Mouse (Mus musculus): Measurements from ENCODE around the gene Dll1. TPM values are rescaled to one million over a fixed set of nuclear protein-coding genes. Genes with fewer than 3 reads are reported as not detected.

The Dll1 gene
- 53.3 and 56.3 TPM in 2 replicates for polyA plus RNA-seq (2016; fragmentation: Nextera tagmentation; extraction: Ambion mirVana)

DNA sequence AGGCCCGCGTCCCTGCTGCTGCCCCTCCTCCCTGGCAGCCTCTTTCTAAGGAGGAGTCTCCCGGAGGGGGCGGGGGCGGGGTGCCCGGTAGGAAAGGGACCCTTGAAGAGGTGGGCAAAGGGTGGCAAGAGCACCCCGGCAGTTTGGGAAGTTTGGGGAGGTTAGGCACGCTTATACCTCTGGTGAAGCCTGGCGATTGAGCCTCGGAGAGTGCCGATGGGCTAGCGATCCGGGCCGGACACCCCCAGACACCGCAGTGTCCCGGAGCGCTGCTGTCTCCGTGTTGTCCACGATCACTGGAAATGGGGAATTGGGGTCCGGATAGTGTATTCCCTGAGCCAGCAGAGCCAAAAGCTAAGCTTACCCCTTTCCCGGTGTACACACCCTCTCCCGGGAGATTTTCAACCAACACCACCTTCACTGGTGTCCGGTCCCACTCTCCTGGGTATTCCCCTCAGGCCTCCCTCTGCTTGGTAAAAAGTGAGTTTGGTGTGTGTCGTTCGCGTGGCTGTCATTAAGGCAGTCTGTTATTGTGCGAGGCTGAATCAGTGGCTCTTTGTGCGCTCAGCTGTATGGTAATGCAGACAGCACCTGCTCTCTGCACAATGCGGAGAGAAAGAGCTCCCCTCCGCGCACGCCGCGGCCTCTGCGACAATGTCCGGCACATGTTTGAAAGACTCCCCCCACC, at the start of gene Dll1:
TSS of gene Dll1 (minus strand) at position 379 of the 688 bp plus-strand sequence.
- H3K4me1 ChIP-seq, result peaks cover 100% of the 10 kb centered on the region
- no peaks in the 10 kb centered on the region for H3K9me3 ChIP-seq
- H3K36me3 ChIP-seq (replicated peaks), result peaks cover 22% of the 10 kb centered on the region
- peak within 1 kb of the TSS; percentile 88 for H3K4me3 ChIP-seq
- under 1% methylated on average over 36 of the region's 36 CpGs for WGBS
- DNase-seq (ENCODE audit: extremely low spot score, low spot score), result peak; percentile 74
- peak within 1 kb of the TSS; percentile 95 for H3K27ac ChIP-seq
- H3K27me3 ChIP-seq (ENCODE audit: poor library complexity, severe bottlenecking), result peaks cover 90% of the 10 kb centered on the region

DNA sequence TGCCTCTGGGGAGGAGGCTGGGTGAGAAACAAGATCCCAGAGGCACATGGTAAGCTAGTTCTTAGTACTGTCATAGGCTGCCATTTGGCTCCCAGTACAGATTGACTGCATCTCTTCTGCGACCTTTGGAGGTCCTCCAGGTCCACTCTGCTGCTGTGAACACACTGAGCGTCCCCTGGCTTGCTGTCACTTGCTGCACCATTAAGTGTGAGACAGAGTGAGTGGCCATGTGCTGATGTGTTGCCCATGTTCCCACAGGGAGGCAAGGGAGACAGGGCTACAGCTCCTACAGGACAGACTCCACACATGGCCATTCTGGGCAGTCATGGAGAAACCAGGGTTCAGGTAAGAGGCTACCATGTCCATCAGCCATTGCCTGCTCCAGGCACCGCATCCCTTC, 49.3 kb upstream of the Dll1 start:
- DNase-seq (ENCODE audit: extremely low spot score, low spot score), result no peak
- H3K4me1 ChIP-seq, result no peaks in the 10 kb centered on the region
- peaks cover 90% of the 10 kb centered on the region for H3K36me3 ChIP-seq (replicated peaks)
- H3K9me3 ChIP-seq, result peaks cover 5% of the 10 kb centered on the region; the same call in 1 of the 2 replicates
- no peak overlapping the region for H3K27ac ChIP-seq
- H3K4me3 ChIP-seq, result no peak overlapping the region
- WGBS, result 93% methylated on average over 3 of the region's 3 CpGs
- no peaks in the 10 kb centered on the region for H3K27me3 ChIP-seq (ENCODE audit: poor library complexity, severe bottlenecking)

DNA sequence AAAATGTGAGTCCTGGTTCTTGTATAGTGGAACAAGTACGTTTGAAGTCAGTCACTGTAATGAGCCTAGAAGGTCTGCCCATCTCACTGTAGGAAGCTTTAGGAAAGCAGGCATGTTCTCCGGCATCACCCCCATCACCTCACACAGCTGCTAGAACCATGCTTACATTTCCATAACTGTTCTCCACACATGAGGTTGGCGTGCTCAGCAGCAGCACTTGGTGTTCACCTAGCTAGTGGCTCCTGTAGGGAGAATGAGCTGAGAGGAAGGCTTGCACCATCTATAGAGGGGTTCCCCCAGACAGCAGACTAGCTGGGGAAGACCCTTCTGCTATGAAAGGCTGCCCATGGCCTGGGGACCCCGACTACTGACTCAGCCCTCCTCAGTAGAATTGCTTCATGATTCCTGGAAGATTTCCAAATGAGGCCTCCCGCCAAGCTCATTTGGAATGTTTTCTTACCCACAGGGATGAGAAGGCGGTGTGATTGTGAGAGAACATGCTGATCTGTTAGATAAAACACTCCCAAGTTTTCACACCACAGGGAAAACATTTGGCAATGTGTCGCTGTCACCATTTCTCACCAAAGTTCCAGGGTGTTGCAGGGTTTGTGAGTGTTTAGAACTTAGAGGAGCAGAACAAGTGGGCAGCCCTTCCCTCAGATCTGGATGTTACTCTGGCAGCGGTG, 46.6 kb upstream of the Dll1 start:
- Histone ChIP-seq H3K4me1 (no peaks in the 10 kb centered on the region), H3K9me3 (peaks cover 5% of the 10 kb centered on the region; the same call in 1 of the 2 replicates), H3K36me3 (replicated peaks) (peaks cover 97% of the 10 kb centered on the region), H3K27me3 (ENCODE audit: poor library complexity, severe bottlenecking) (no peaks in the 10 kb centered on the region), H3K4me3 (no peak overlapping the region), H3K27ac (no peak overlapping the region)
- 94% methylated on average over 8 of the region's 8 CpGs for WGBS
- DNase-seq (ENCODE audit: extremely low spot score, low spot score), result no peak

DNA sequence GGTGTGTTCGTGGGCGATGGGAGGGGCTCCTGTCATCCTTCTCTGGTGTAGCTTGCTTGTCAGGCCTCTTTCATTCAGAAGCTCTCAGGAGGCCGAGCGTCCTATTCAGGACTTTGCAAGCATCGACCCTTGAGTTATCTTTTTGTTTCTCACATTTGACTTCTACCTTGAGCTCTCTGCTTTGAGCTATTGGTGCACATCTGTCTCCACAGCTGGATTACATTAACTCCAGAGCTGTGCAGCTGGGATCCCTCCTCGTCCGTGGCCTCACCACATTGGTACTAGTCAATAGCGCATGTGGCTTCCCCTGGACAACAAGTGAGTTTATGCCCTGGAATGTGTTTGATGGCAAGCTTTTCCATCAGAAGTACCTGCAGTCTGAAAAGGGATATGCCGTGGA, 46.0 kb upstream of the Dll1 start:
- Histone ChIP-seq H3K4me1 (no peaks in the 10 kb centered on the region), H3K9me3 (peaks cover 5% of the 10 kb centered on the region; the same call in 1 of the 2 replicates), H3K27me3 (ENCODE audit: poor library complexity, severe bottlenecking) (no peaks in the 10 kb centered on the region), H3K27ac (no peak overlapping the region), H3K36me3 (replicated peaks) (peaks cover 97% of the 10 kb centered on the region), H3K4me3 (no peak overlapping the region)
- DNase-seq (ENCODE audit: extremely low spot score, low spot score), result no peak
- WGBS, result 90% methylated on average over 9 of the region's 9 CpGs

DNA sequence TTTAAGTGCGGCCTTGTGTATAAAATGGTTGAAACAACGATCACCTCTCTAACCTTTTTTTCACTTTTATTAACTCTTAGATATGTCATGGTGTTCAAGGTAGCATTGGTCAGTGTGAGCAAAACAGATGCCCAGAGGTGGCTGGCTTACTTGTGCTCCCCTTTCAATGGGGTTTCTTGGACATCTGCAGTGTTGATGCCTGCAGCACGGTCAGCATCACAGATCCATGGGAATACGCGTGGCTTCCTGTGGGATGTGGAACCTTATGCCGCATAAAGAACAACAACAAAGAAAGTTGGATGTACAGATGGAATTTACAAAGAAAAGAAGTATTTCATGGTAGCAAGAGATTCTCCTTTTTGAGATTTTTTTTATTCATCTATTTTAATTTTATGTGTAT, 44.8 kb upstream of the Dll1 start:
- no peaks in the 10 kb centered on the region for H3K27me3 ChIP-seq (ENCODE audit: poor library complexity, severe bottlenecking)
- H3K36me3 ChIP-seq (replicated peaks), result peaks cover 99% of the 10 kb centered on the region
- no peak for DNase-seq (ENCODE audit: extremely low spot score, low spot score)
- 97% methylated on average over 6 of the region's 6 CpGs for WGBS
- peaks cover 5% of the 10 kb centered on the region; the same call in 1 of the 2 replicates for H3K9me3 ChIP-seq
- no peak overlapping the region for H3K27ac ChIP-seq
- no peak overlapping the region for H3K4me3 ChIP-seq
- no peaks in the 10 kb centered on the region for H3K4me1 ChIP-seq

DNA sequence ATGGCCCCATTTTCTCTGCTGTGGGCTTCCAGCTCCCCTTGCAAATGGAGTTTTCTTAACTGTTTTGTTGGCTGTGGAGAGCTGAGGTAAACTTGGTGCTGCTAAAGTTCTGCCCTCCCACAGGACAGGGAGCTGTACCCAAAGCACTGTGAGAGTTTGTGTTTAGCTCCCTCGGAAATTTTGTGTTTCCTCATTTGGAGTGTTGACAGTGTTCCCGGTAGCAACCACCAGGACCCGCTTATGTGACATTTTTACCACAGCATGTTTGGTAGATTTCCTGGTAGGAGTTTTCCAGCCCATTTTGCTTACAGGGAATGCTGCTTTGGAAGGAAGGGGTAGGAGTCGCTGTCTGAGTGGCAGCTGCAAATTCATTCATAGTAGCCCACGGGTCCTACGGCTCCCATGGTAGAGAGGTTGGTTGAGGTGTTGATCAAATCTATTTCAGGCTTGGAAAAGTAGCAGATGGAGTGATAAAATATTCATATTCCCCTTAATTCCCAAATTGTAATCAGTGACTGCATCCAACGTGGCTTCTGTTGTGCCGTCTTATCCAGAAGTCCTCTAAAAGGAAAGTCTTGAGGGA, 43.4 kb upstream of the Dll1 start:
- peaks cover 99% of the 10 kb centered on the region for H3K36me3 ChIP-seq (replicated peaks)
- H3K27me3 ChIP-seq (ENCODE audit: poor library complexity, severe bottlenecking), result no peaks in the 10 kb centered on the region
- H3K4me1 ChIP-seq, result no peaks in the 10 kb centered on the region
- no peak for DNase-seq (ENCODE audit: extremely low spot score, low spot score)
- no peak overlapping the region for H3K27ac ChIP-seq
- 96% methylated on average over 8 of the region's 8 CpGs for WGBS
- H3K4me3 ChIP-seq, result no peak overlapping the region
- peaks cover 5% of the 10 kb centered on the region; the same call in 1 of the 2 replicates for H3K9me3 ChIP-seq

DNA sequence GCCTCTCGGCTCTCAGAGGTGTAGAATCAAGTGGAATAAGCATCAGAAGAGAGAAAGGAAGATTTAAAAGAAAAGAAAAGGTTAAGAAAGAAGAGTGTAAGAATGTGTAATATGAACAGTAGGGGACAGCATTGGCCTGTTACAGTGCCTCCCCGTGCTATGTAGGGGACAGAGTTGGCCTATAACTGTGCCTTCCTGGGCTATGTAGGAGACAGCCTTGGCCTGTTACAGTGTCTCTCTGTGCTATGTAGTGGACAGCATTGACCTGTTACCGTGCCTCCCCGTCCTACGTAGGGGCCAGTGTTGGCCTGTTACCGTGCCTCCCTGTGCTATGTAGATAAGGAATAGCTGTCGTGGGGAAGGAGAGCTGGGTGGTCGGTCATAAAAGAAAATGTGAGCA, 42.9 kb upstream of the Dll1 start:
- Histone ChIP-seq H3K4me1 (no peaks in the 10 kb centered on the region), H3K9me3 (peaks cover 5% of the 10 kb centered on the region; the same call in 1 of the 2 replicates), H3K4me3 (no peak overlapping the region), H3K27ac (no peak overlapping the region), H3K27me3 (ENCODE audit: poor library complexity, severe bottlenecking) (no peaks in the 10 kb centered on the region), H3K36me3 (replicated peaks) (peaks cover 99% of the 10 kb centered on the region)
- no peak for DNase-seq (ENCODE audit: extremely low spot score, low spot score)
- WGBS, result 94% methylated on average over 8 of the region's 8 CpGs

DNA sequence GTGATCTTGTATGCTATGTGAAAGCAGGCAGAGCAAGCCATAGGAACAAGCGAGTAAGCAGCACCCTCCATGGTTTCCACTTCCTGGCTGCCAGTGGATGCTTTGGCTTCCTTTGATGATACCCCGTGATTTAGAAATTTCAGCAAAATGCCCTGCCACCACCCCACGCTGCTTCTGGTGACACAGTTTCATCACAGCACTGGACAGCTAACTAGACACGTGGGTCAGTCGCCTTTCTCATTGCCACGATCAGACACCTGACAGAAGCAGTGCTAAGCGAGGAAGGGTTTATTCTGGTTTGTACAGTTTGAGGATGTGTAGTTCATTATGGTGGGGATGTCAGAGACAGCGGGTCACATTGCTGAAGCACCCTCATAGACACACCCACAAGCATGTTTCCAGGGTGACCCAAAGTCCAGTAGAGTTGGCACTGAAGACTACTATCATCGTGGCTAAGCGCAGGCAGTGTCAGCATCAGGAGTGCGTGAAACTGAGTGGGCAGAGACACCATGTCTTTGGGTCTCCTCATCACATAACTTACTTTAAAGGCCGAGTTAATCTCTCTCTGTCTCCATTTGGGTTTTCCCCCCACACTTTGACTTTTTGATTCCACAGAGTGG, 40.0 kb upstream of the Dll1 start:
- Histone ChIP-seq H3K27me3 (ENCODE audit: poor library complexity, severe bottlenecking) (no peaks in the 10 kb centered on the region), H3K36me3 (replicated peaks) (peaks cover 97% of the 10 kb centered on the region), H3K4me3 (no peak overlapping the region), H3K27ac (no peak overlapping the region), H3K4me1 (no peaks in the 10 kb centered on the region), H3K9me3 (no peaks in the 10 kb centered on the region)
- DNase-seq (ENCODE audit: extremely low spot score, low spot score), result no peak
- 92% methylated on average over 12 of the region's 12 CpGs for WGBS

DNA sequence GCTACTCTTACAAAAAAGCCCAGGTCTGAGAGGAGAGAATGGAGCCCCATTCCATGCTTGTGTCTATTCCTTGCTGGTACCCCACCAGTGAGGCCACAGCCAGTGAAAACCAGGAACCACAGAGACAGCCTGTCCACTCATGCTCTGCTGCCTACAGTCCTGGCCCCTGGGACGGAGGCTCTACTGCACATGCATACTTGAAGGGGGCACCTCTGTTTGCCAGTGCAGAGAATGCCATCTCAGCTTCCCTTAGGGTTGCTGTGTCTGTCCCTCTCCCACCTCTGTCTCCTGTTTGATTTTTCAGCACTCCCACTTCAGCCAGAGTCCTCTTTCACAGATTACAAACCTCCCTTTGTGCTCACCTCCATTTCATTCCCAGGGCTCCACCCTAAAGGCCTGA, 34.2 kb upstream of the Dll1 start:
- Histone ChIP-seq H3K4me3 (no peak overlapping the region), H3K9me3 (no peaks in the 10 kb centered on the region), H3K27ac (no peak overlapping the region), H3K36me3 (replicated peaks) (peaks cover 95% of the 10 kb centered on the region), H3K27me3 (ENCODE audit: poor library complexity, severe bottlenecking) (no peaks in the 10 kb centered on the region), H3K4me1 (no peaks in the 10 kb centered on the region)
- no peak for DNase-seq (ENCODE audit: extremely low spot score, low spot score)
- 95% methylated on average over 1 of the region's 1 CpGs for WGBS

DNA sequence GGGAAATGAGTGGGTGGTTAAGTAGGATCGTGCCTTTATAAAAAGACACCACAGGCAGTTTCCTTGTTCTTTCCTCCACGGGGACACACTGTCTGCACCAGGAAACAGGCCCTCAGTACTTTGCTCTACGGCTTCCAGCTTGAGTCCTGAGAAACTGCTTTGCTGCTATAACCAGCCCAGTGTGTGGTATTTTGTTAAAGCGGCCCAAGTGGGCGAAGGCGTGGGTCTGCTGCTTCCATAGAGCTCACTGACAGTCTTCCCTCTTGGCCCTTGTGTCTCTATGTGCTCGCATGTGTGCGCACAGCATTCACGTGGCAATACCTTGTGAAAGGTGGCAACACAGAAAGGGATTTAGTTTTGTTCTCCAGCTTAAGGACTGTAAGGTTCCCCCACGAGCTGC, 32.6 kb upstream of the Dll1 start:
- no peaks in the 10 kb centered on the region for H3K9me3 ChIP-seq
- no peaks in the 10 kb centered on the region for H3K27me3 ChIP-seq (ENCODE audit: poor library complexity, severe bottlenecking)
- no peaks in the 10 kb centered on the region for H3K4me1 ChIP-seq
- no peak overlapping the region for H3K4me3 ChIP-seq
- H3K36me3 ChIP-seq (replicated peaks), result peaks cover 95% of the 10 kb centered on the region
- WGBS, result 87% methylated on average over 10 of the region's 10 CpGs
- DNase-seq (ENCODE audit: extremely low spot score, low spot score), result no peak
- no peak overlapping the region for H3K27ac ChIP-seq

DNA sequence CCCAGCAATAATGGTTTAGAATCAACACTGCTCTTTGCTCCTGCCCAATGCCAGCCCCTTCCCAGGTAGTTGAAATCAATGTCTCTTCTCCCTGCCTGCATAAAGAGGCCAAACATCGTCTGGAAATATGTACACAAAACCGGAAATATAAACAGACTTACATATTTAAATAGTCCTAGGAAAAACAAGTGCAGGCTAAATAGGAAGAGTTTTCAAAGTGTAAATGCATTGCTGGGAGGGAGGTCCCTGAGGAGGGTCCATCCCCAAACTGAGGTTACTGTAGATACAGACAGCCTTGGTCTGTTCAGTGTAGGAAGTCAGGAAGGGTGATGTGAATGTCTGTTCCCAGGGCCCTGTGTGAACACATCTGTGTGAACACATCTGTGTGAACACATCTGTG, 29.9 kb upstream of the Dll1 start:
- Histone ChIP-seq H3K4me3 (no peak overlapping the region), H3K9me3 (no peaks in the 10 kb centered on the region), H3K36me3 (replicated peaks) (peaks cover 97% of the 10 kb centered on the region), H3K27ac (no peak overlapping the region), H3K27me3 (ENCODE audit: poor library complexity, severe bottlenecking) (no peaks in the 10 kb centered on the region), H3K4me1 (no peaks in the 10 kb centered on the region)
- DNase-seq (ENCODE audit: extremely low spot score, low spot score), result no peak
- 96% methylated on average over 2 of the region's 2 CpGs for WGBS

DNA sequence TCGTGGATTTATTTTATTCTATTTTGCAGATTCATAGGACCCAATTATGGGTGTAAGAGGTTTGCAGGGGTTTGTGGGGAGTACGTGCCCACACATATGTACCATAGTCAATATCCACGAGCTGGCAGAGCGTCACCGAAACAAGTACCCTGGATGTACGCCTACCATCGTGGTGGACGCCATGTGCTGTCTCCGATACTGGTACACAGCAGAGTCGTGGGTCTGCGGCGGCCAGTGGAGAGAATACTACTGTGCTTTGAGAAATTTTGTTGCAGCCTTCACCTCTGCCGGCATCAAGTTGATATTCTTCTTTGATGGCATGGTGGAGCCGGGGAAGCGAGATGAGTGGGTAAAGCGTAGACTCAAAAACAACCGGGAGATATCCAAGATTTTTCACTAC, 25.0 kb upstream of the Dll1 start:
- Histone ChIP-seq H3K9me3 (no peaks in the 10 kb centered on the region), H3K27me3 (ENCODE audit: poor library complexity, severe bottlenecking) (no peaks in the 10 kb centered on the region), H3K4me3 (no peak overlapping the region), H3K36me3 (replicated peaks) (peaks cover 52% of the 10 kb centered on the region), H3K4me1 (peaks cover 17% of the 10 kb centered on the region), H3K27ac (no peak overlapping the region)
- 96% methylated on average over 17 of the region's 17 CpGs for WGBS
- DNase-seq (ENCODE audit: extremely low spot score, low spot score), result no peak

Measured in forebrain, embryonic 10.5 days (tissue).